Mouse (Mus musculus) megakaryocyte, embryonic 14.5 days (primary cell): ENCODE measurements at regions not wholly inside any gene's neighbourhood (a gene's known extent, or its start where the extent isn't known, plus 50 kb on each side); places are given as distances from the start of the nearest gene placed in this dataset.

Experiments used
- FLI1 ChIP-seq: IDR thresholded peaks from 2 replicates; pipeline ENCODE4 v1.6.1; 2012; ENCODE audit warnings: low read length, inconsistent platforms, mixed read lengths
- GATA1 ChIP-seq: IDR thresholded peaks from 3 replicates; pipeline ENCODE4 v1.6.1; 2012; ENCODE audit warnings: mixed read lengths, low read length, inconsistent platforms, borderline replicate concordance

- TF ChIP-seq GATA1 (no peak), FLI1 (no peak)
These were observed 491.5 kb upstream of the Adamts16 start for GRCm38 (mm10) chr13:71333146-71333545.
